Mouse (Mus musculus) stomach, embryonic 16.5 days (tissue): ENCODE data around the gene Mical2. TPM values are rescaled to one million over a fixed set of nuclear protein-coding genes. Genes with fewer than 3 reads are reported as not detected.

Source experiments
- ATAC-seq: fragments of 200-750 bp; cut with Nextera tagmentation; 2 replicates; pipeline ENCODE4 v1.8.0; 2017; ENCODE audit warnings: moderate number of reproducible peaks, moderate TSS enrichment; ENCODE audit not compliant: insufficient read depth, low FRiP score
- H3K27ac ChIP-seq: fragments of 300-500 bp; sonication (generic); 2 replicates; pipeline ENCODE4 v1.5.1; 2014; ENCODE audit warnings: low read length
- H3K27me3 ChIP-seq: fragments of 300-500 bp; sonication (generic); 2 replicates; pipeline ENCODE4 v1.6.1; 2014; ENCODE audit warnings: low read length, control low read depth, mixed read lengths; ENCODE audit not compliant: control insufficient read depth, insufficient read depth
- H3K36me3 ChIP-seq: fragments of 300-500 bp; sonication (generic); 2 replicates; pipeline ENCODE4 v1.6.1; 2014; ENCODE audit warnings: low read length; ENCODE audit not compliant: control insufficient read depth, insufficient read depth
- H3K4me1 ChIP-seq: fragments of 300-500 bp; sonication (generic); 2 replicates; pipeline ENCODE4 v1.6.1; 2014; ENCODE audit warnings: low read length, control low read depth, mixed read lengths; ENCODE audit not compliant: control insufficient read depth, insufficient read depth
- H3K4me2 ChIP-seq: fragments of 300-500 bp; sonication (generic); 2 replicates; pipeline ENCODE4 v1.6.1; 2014; ENCODE audit warnings: low read depth, low read length, mixed read lengths
- H3K4me3 ChIP-seq: fragments of 300-500 bp; sonication (generic); replicated peaks from 2 replicates; pipeline ENCODE4 v1.5.1; 2014; ENCODE audit warnings: mild to moderate bottlenecking, low read length
- H3K9ac ChIP-seq: fragments of 300-500 bp; sonication (generic); 2 replicates; pipeline ENCODE4 v1.6.1; 2014; ENCODE audit warnings: low read length
- H3K9me3 ChIP-seq: fragments of 300-500 bp; sonication (generic); replicated peaks from 2 replicates; pipeline ENCODE4 v1.6.1; 2016; ENCODE audit warnings: low read length, control low read depth; ENCODE audit not compliant: control insufficient read depth
- WGBS: fragments of 180-500 bp; shearing (Covaris S2); extraction: QIAGEN DNeasy Blood & Tissue Kit; methylation state at CpG from one replicate; pipeline ENCODE4 v1.1.7; 2014; 5-methylcytosine and 5-hydroxymethylcytosine counted together
- polyA plus RNA-seq: library from polyadenylated mRNA; unstranded; fragments of >200 nt; fragmentation: Nextera tagmentation; extraction: Ambion mirVana; gene quantifications from 2 replicates; pipeline ENCODE4 v1.2.1, GENCODE M21; 2015

Mical2 gene
- polyA plus RNA-seq, 1 experiment from 2014 or later = 13.2 TPM

GRCm38 (mm10) chr7:112454951-112455350, 229.3 kb downstream of the Mical2 start:
- H3K4me1 ChIP-seq = peaks cover 38% of the 10 kb centered on the region
- WGBS = 86% methylated on average over 2 of the region's 2 CpGs

GRCm38 (mm10) chr7:112455566-112456110, 230.0 kb downstream of the Mical2 start:
- Histone ChIP-seq H3K4me2 (no peak overlapping the region), H3K4me1 (peaks cover 44% of the 10 kb centered on the region), H3K4me3 (no peak overlapping the region), H3K27ac (peak overlapping the region; percentile 97), H3K27me3 (no peaks in the 10 kb centered on the region), H3K36me3 (no peaks in the 10 kb centered on the region), H3K9ac (no peak overlapping the region), H3K9me3 (no peaks in the 10 kb centered on the region)
- ATAC-seq = no peak
- WGBS = 78% methylated on average over 5 of the region's 5 CpGs

More at GRCm38 (mm10) chr7:112454951-112455350, 229.3 kb downstream of the Mical2 start:
- peak overlapping the region; percentile 97 for H3K27ac ChIP-seq
- H3K9me3 ChIP-seq = no peaks in the 10 kb centered on the region
- no peak for ATAC-seq
- H3K9ac ChIP-seq = no peak overlapping the region
- H3K27me3 ChIP-seq = no peaks in the 10 kb centered on the region
- no peak overlapping the region for H3K4me3 ChIP-seq
- no peak overlapping the region for H3K4me2 ChIP-seq
- no peaks in the 10 kb centered on the region for H3K36me3 ChIP-seq

GRCm38 (mm10) chr7:112457373-112457772, 231.7 kb downstream of the Mical2 start:
- H3K4me1 ChIP-seq = peaks cover 47% of the 10 kb centered on the region
- H3K4me3 ChIP-seq = no peak overlapping the region
- no peak for ATAC-seq
- no peak overlapping the region for H3K27ac ChIP-seq
- H3K36me3 ChIP-seq = no peaks in the 10 kb centered on the region
- no peak overlapping the region for H3K9ac ChIP-seq
- WGBS = 80% methylated on average over 4 of the region's 4 CpGs
- no peaks in the 10 kb centered on the region for H3K9me3 ChIP-seq
- H3K4me2 ChIP-seq = no peak overlapping the region
- H3K27me3 ChIP-seq = no peaks in the 10 kb centered on the region

- no peak for ATAC-seq
- peak overlapping the region; percentile 48; the same call in 1 of the 2 replicates for H3K27ac ChIP-seq
- no peak overlapping the region for H3K4me3 ChIP-seq
- 82% methylated on average over 4 of the region's 4 CpGs for WGBS
- no peak overlapping the region for H3K9ac ChIP-seq
- peaks cover 51% of the 10 kb centered on the region for H3K4me1 ChIP-seq
- H3K27me3 ChIP-seq = no peaks in the 10 kb centered on the region
- no peak overlapping the region for H3K4me2 ChIP-seq
- H3K36me3 ChIP-seq = no peaks in the 10 kb centered on the region
- H3K9me3 ChIP-seq = no peaks in the 10 kb centered on the region
Observed at GRCm38 (mm10) chr7:112457920-112458319, 232.3 kb downstream of the Mical2 start.

- H3K4me1 ChIP-seq = peaks cover 57% of the 10 kb centered on the region
- WGBS = 49% methylated on average over 5 of the region's 5 CpGs
- no peaks in the 10 kb centered on the region for H3K9me3 ChIP-seq
- ATAC-seq = no peak
- no peaks in the 10 kb centered on the region for H3K27me3 ChIP-seq
- H3K4me3 ChIP-seq = no peak overlapping the region
- no peak overlapping the region for H3K4me2 ChIP-seq
- H3K9ac ChIP-seq = 0 out of 2 replicates have a peak overlapping the region, but pooled peaks have one; percentile 1
- no peaks in the 10 kb centered on the region for H3K36me3 ChIP-seq
- peak overlapping the region; percentile 48 for H3K27ac ChIP-seq
Observed at GRCm38 (mm10) chr7:112458440-112458839, 232.8 kb downstream of the Mical2 start.

Other genes with a start within 250 kb of the Mical2 start
- gene Usp47, start 202.4 kb upstream of the Mical2 start, polyA plus RNA-seq = 63.8 and 68.2 TPM in 2 replicates
- 45.4 and 53.6 TPM in 2 replicates for gene Dkk3, start 66.8 kb upstream of the Mical2 start, polyA plus RNA-seq
- 132 and 141 TPM in 2 replicates for gene Parva, start 201.6 kb downstream of the Mical2 start, polyA plus RNA-seq